Mouse (Mus musculus) G1E (cell line): ENCODE data around the gene Dnajb2. TPM values are rescaled to one million over a fixed set of nuclear protein-coding genes. Genes with fewer than 3 reads are reported as not detected.
"Not testable (repeated sequence)": the region's sequence is repeated elsewhere in the genome, so short reads cannot be mapped to it uniquely, and the experiment has no call there.

Source experiments
- ATAC-seq: 2 replicates; pipeline ENCODE4 v1.8.0; 2016; ENCODE audit warnings: mild to moderate bottlenecking; ENCODE audit not compliant: insufficient number of reproducible peaks, poor library complexity, low FRiP score, severe bottlenecking; ENCODE audit errors: extremely low read depth
- DNase-seq: peaks from one replicate; pipeline ENCODE4 v3.0.0; 2012; ENCODE audit warnings: low spot score
- H3K27me3 ChIP-seq: 2 replicates; pipeline ENCODE4 v1.6.1; 2012; ENCODE audit warnings: mild to moderate bottlenecking, low read length, inconsistent platforms; ENCODE audit not compliant: insufficient read depth
- H3K36me3 ChIP-seq: replicated peaks from 2 replicates; pipeline ENCODE3; 2012; ENCODE audit warnings: mild to moderate bottlenecking, inconsistent platforms
- H3K4me1 ChIP-seq: 2 replicates; pipeline ENCODE4 v1.6.1; 2012; ENCODE audit warnings: low read depth, low read length, inconsistent platforms, mixed read lengths; ENCODE audit not compliant: insufficient read depth
- H3K4me3 ChIP-seq: 2 replicates; pipeline ENCODE4 v1.5.1; 2012; ENCODE audit warnings: low read depth, mild to moderate bottlenecking, inconsistent platforms, low read length, moderate library complexity, mixed read lengths
- H3K9me3 ChIP-seq: replicated peaks from 2 replicates; pipeline ENCODE4 v1.6.1; 2012; ENCODE audit warnings: inconsistent platforms
- CTCF ChIP-seq: IDR thresholded peaks from 2 replicates; pipeline ENCODE4 v1.5.1; 2012; ENCODE audit warnings: low read depth, low read length, inconsistent platforms, mixed read lengths
- GATA1 ChIP-seq: IDR thresholded peaks from 2 replicates; pipeline ENCODE4 v1.6.1; 2012; ENCODE audit warnings: borderline replicate concordance, low read length, inconsistent platforms, mixed read lengths
- GATA2 ChIP-seq: IDR thresholded peaks from 2 replicates; pipeline ENCODE4 v1.6.1; 2012; ENCODE audit warnings: low read depth, low read length, inconsistent platforms, borderline replicate concordance
- POLR2AphosphoS5 ChIP-seq: IDR thresholded peaks from 2 replicates; pipeline ENCODE4 v1.6.1; 2012; ENCODE audit warnings: low read depth, low read length, inconsistent platforms; ENCODE audit not compliant: insufficient replicate concordance
- TAL1 ChIP-seq: conservative IDR thresholded peaks from 2 replicates; pipeline ENCODE4 v1.6.1; 2012; ENCODE audit warnings: low read depth, low read length, inconsistent platforms, mixed read lengths
- polyA plus RNA-seq: library from polyadenylated mRNA; stranded (reverse); fragments of >175 nt; gene quantifications from 2 replicates; pipeline ENCODE4 v1.2.3, GENCODE M21; 2012
- total RNA-seq, 2 experiments: library from RNA; stranded (forward) in 1 of 2; stranded (reverse) in 1 of 2; fragments of 200-1000 nt in 1 of 2; fragments of >200 nt in 1 of 2; fragmentation: Nextera tagmentation in 1 of 2; gene quantifications; 2 replicates each; pipeline ENCODE4 v1.2.3; 2014 to 2017

The Dnajb2 gene
- total and polyA plus RNA-seq, 3 experiments, result 11.1 to 63.3 (median 13.9) TPM

DNA sequence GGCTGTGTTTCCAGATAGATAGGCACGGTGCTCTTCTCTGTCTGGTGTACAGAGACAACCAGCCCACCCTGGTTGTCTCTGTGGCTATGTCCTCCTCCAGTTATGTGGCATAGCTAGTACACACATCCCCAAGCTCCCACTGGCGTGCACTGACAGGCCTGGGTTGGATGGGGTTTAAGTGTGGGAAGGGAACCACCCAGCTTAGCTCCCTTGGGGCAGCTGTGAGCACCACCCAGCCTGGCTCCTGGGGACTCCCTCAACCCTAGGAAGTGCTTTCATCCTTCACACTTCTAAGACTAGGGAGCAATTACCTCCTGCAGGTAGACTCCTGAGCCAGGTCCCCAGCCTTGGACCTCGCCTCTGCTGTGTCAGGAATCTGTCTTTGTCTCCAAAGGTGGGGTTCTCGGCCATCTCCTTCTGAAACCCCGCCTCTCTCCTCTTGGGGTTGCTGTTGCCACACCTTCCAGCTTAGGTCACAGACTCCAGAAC, 4.5 kb upstream of the Dnajb2 start, which contains the start of gene A630095N17Rik:
TSS of gene A630095N17Rik (minus strand) at position 439 of the 489 bp plus-strand sequence.
- H3K4me1 ChIP-seq, result peaks cover 63% of the 10 kb centered on the region
- H3K4me3 ChIP-seq, result no peak within 1 kb of the TSS
- H3K27me3 ChIP-seq, result peaks cover 31% of the 10 kb centered on the region
- ATAC-seq (no peak), DNase-seq (no peak)
- TF ChIP-seq GATA1, result no peak
- H3K36me3 ChIP-seq, result no peaks in the 10 kb centered on the region
- no peaks in the 10 kb centered on the region for H3K9me3 ChIP-seq

GRCm38 (mm10) chr1:75232489-75232888, 3.7 kb upstream of the Dnajb2 start:
- Histone ChIP-seq H3K4me1 (peaks cover 65% of the 10 kb centered on the region), H3K27me3 (peaks cover 25% of the 10 kb centered on the region)
- not testable (repeated sequence) for H3K9me3 ChIP-seq, H3K4me3 ChIP-seq, H3K36me3 ChIP-seq, DNase-seq, ATAC-seq

DNA sequence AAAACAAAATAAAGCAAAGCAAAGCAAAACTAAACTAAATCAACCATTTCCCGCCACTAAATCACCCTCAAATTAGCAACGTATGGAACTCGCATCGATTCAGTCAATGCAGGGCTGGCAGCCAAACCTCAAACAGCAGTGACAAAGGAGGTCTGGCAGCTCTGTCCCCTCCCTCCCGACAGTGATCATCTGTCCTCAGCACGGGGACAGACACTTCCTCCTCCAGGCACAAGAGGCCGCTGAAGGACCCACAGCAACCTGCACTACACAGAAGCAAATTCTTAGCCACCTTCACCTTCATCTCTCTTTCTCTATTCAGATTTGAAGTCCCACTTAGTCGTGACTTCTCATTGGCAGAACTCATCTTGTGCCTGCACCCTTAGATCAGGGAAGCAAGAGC, 1.6 kb upstream of the Dnajb2 start:
- Histone ChIP-seq H3K4me3 (no peak overlapping the region), H3K9me3 (no peaks in the 10 kb centered on the region), H3K36me3 (peaks cover 13% of the 10 kb centered on the region), H3K4me1 (peaks cover 62% of the 10 kb centered on the region), H3K27me3 (peaks cover 17% of the 10 kb centered on the region)
- ATAC-seq, result peak; percentile 80
- DNase-seq, result peak; percentile 87
- TF ChIP-seq GATA1, result no peak
- TF ChIP-seq CTCF, result peak; percentile 74

DNA sequence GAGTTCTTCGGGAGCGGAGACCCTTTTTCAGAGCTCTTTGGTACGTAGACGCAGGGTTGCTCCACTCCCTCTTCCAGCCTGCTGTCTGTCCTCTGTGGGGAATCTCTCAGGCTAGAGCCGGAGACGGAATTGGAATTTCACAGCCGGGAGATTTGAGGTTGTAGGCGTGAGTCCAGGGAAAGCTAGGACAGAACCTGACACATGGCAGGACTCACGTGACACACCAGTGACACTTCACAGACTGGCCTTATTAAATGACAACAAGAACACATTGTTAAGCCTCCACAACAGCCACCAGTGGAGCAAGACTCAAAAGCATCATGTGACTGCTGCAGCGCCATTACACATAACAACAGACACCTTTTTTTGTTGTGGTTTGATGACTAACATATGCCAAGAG, 3.4 kb downstream of the Dnajb2 start:
- no peak for ATAC-seq
- Histone ChIP-seq H3K27me3 (no peaks in the 10 kb centered on the region), H3K4me1 (peaks cover 36% of the 10 kb centered on the region), H3K36me3 (peaks cover 48% of the 10 kb centered on the region), H3K4me3 (no peak overlapping the region), H3K9me3 (no peaks in the 10 kb centered on the region)
- TF ChIP-seq TAL1 (no peak), CTCF (no peak), GATA2 (no peak), GATA1 (no peak), POLR2AphosphoS5 (no peak)
- DNase-seq, result no peak

DNA sequence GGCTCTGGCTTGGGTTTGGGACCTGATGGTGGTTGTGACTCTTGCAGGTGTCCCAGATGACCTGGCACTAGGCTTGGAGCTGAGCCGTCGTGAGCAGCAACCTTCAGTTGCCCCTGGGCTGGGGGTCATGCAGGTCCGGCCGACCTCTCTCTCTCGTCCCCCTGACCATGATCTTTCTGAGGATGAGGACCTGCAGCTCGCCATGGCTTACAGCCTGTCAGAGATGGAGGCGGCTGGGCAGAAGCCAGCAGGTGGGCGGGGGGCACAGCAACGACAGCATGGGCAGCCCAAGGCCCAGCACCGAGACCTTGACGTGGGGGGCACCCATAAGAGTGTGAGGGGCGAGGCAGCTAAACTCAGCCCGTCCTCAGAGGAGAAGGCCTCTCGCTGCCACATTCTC, 7.2 kb downstream of the Dnajb2 start:
- H3K9me3 ChIP-seq, result no peaks in the 10 kb centered on the region
- ATAC-seq (no peak), DNase-seq (no peak)
- TF ChIP-seq TAL1 (no peak), GATA1 (no peak), GATA2 (no peak), POLR2AphosphoS5 (no peak), CTCF (no peak)
- no peak overlapping the region for H3K4me3 ChIP-seq
- peaks cover 2% of the 10 kb centered on the region; the same call in 1 of the 2 replicates for H3K27me3 ChIP-seq
- H3K4me1 ChIP-seq, result peaks cover 22% of the 10 kb centered on the region
- peaks cover 51% of the 10 kb centered on the region for H3K36me3 ChIP-seq

DNA sequence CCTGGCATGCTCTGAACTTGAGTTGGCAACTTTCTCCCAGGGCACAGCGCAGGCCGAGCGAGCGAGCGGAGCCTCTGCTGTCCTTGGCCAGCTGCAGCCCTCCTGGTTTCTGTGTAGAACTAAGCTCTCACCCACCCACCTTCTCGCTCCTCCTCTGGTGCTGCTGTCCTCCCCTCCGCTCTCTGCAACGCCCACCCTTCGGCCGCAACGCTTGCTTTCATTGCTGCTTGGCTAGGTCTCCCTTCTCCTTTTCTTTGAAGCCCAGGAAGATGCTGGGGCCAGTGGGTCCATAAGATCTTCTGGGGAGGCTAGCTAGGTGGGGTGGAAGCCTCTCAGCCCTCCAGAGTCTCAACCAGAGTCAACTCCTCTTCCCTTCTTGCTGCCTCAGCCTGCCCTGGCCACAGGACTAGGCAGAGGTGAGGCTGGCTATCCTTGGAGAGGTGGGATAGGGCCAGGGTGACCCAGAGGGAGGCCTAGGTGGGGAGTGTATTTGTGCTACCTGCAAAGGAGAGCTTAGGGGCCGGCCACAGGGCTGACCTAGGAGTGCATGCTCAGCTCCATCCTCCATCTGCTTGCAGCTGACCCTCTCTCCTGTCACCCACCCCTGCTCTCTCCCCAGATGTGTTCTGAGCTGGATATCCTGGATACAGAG, 8.1 kb downstream of the Dnajb2 start:
- Histone ChIP-seq H3K4me1 (peaks cover 22% of the 10 kb centered on the region), H3K36me3 (peaks cover 45% of the 10 kb centered on the region)
- no peak for DNase-seq

GRCm38 (mm10) chr1:75244836-75245235, 8.6 kb downstream of the Dnajb2 start:
- Histone ChIP-seq H3K4me3 (no peak overlapping the region), H3K27me3 (peaks cover 2% of the 10 kb centered on the region; the same call in 1 of the 2 replicates), H3K9me3 (no peaks in the 10 kb centered on the region), H3K36me3 (peaks cover 39% of the 10 kb centered on the region), H3K4me1 (peaks cover 23% of the 10 kb centered on the region)
- DNase-seq (peak; percentile 68), ATAC-seq (peak; percentile 87)
- TF ChIP-seq CTCF (no peak), POLR2AphosphoS5 (no peak), TAL1 (no peak)

More for the DNA sequence above, 8.1 kb downstream of the Dnajb2 start:
- no peak for TF ChIP-seq GATA2
- Histone ChIP-seq H3K4me3 (no peak overlapping the region), H3K9me3 (no peaks in the 10 kb centered on the region), H3K27me3 (peaks cover 2% of the 10 kb centered on the region; the same call in 1 of the 2 replicates)
- ATAC-seq, result no peak
